Mouse (Mus musculus): Measurements from ENCODE around the gene Gdf7. TPM values are rescaled to one million over a fixed set of nuclear protein-coding genes. Genes with fewer than 3 reads are reported as not detected.

Gdf7 gene
- total and polyA plus RNA-seq, 3 experiments: not detected

DNA sequence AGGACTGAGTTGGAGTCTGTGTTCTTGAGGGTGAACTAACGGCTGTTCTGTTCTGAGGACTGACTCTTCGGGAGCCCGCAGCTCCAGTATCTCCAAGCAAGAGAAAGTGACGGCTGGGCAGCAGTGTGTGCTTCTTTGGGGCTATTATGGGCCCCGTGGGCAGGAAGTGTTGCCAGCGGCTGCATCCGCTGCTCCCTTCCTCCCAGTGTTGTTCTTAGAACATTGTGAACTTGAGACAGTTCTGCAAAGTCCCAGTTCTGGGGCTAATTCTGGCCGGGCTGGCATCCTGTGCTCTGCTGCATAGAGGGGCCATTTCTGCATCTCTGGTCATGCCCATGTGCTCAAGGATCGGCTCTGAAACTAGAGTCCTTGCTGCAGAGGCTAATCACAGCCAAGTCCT lies 43.1 kb upstream of the Gdf7 start:
- TF ChIP-seq TAL1 (conservative IDR thresholded peaks at IDR 0.05; ENCODE audit: low read depth, low read length) (no peak), GATA1 (IDR thresholded peaks at IDR 0.05; ENCODE audit: borderline replicate concordance, low read length) (no peak), CTCF (IDR thresholded peaks at IDR 0.05; ENCODE audit: low read depth, low read length) (no peak), POLR2AphosphoS5 (IDR thresholded peaks at IDR 0.05; ENCODE audit: insufficient replicate concordance, low read depth, low read length) (no peak), GATA2 (IDR thresholded peaks at IDR 0.05; ENCODE audit: borderline replicate concordance, low read depth, low read length) (no peak)
- ATAC-seq (ENCODE audit: extremely low read depth, insufficient number of reproducible peaks, low FRiP score, poor library complexity, severe bottlenecking) (no peak), DNase-seq (ENCODE audit: low spot score) (no peak)
- H3K4me3 ChIP-seq (ENCODE audit: low read depth, low read length): no peak overlapping the region
- H3K27me3 ChIP-seq (ENCODE audit: insufficient read depth, low read length): peaks cover 7% of the 10 kb centered on the region; the same call in 1 of the 2 replicates
- H3K9me3 ChIP-seq (replicated peaks): no peaks in the 10 kb centered on the region
- H3K36me3 ChIP-seq (replicated peaks): peaks cover 33% of the 10 kb centered on the region
- H3K4me1 ChIP-seq (ENCODE audit: insufficient read depth, low read depth, low read length): no peaks in the 10 kb centered on the region

DNA sequence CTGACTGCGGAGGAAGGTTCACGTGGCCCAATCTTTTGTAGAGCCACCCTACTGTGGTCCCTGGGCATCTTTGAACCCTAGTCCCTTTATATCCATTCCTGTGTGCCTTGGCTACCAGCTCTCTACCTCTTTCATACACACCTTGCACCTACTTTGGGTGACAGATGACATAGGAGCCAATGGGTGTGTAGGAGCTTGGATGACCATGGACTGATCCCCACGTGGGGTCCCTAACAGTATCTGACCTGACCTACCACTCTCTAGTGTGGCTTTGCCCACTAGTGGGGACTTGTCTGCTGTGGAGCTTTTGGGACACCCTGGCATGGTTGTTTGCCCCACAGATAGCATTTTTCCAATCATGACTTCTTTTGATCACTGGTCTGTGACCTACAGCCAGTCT lies 41.6 kb upstream of the Gdf7 start:
- DNase-seq (ENCODE audit: low spot score): no peak
- H3K27me3 ChIP-seq (ENCODE audit: insufficient read depth, low read length): peaks cover 7% of the 10 kb centered on the region; the same call in 1 of the 2 replicates
- H3K36me3 ChIP-seq (replicated peaks): peaks cover 48% of the 10 kb centered on the region
- no peaks in the 10 kb centered on the region for H3K4me1 ChIP-seq (ENCODE audit: insufficient read depth, low read depth, low read length)
- TF ChIP-seq GATA2 (IDR thresholded peaks at IDR 0.05; ENCODE audit: borderline replicate concordance, low read depth, low read length) (no peak), TAL1 (conservative IDR thresholded peaks at IDR 0.05; ENCODE audit: low read depth, low read length) (no peak), GATA1 (IDR thresholded peaks at IDR 0.05; ENCODE audit: borderline replicate concordance, low read length) (no peak), CTCF (IDR thresholded peaks at IDR 0.05; ENCODE audit: low read depth, low read length) (no peak), POLR2AphosphoS5 (IDR thresholded peaks at IDR 0.05; ENCODE audit: insufficient replicate concordance, low read depth, low read length) (no peak)
- ATAC-seq (ENCODE audit: extremely low read depth, insufficient number of reproducible peaks, low FRiP score, poor library complexity, severe bottlenecking): no peak
- H3K4me3 ChIP-seq (ENCODE audit: low read depth, low read length): no peak overlapping the region
- H3K9me3 ChIP-seq (replicated peaks): no peaks in the 10 kb centered on the region

DNA sequence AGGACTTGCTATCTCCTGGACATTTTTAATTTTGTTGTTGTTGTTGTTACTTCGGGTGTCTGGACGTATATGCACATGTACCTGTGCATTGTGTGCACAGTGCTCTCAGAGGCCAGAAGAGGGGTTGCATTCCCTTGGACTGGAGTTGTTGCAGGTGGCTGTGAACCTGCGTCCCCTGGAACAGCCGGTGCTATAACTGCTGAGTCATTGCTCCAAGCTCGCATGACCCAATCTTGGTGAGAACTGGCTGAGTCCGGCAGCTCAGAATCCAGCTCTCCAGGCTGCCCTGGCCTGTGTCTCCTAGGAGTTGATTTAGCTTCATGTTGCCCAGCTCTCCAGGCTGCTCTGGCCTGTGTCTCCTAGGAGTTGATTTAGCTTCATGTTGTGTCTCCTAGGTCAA lies 39.3 kb upstream of the Gdf7 start:
- H3K4me1 ChIP-seq (ENCODE audit: insufficient read depth, low read depth, low read length): no peaks in the 10 kb centered on the region
- ATAC-seq (ENCODE audit: extremely low read depth, insufficient number of reproducible peaks, low FRiP score, poor library complexity, severe bottlenecking) (no peak; the same call in 1 of the 2 replicates), DNase-seq (ENCODE audit: low spot score) (no peak)
- no peaks in the 10 kb centered on the region for H3K9me3 ChIP-seq (replicated peaks)
- H3K36me3 ChIP-seq (replicated peaks): peaks cover 70% of the 10 kb centered on the region
- no peaks in the 10 kb centered on the region for H3K27me3 ChIP-seq (ENCODE audit: insufficient read depth, low read length)
- no peak for TF ChIP-seq TAL1 (conservative IDR thresholded peaks at IDR 0.05; ENCODE audit: low read depth, low read length)
- TF ChIP-seq GATA1 (IDR thresholded peaks at IDR 0.05; ENCODE audit: borderline replicate concordance, low read length): no peak
- no peak for TF ChIP-seq CTCF (IDR thresholded peaks at IDR 0.05; ENCODE audit: low read depth, low read length)
- no peak for TF ChIP-seq GATA2 (IDR thresholded peaks at IDR 0.05; ENCODE audit: borderline replicate concordance, low read depth, low read length)
- no peak for TF ChIP-seq POLR2AphosphoS5 (IDR thresholded peaks at IDR 0.05; ENCODE audit: insufficient replicate concordance, low read depth, low read length)
- no peak overlapping the region for H3K4me3 ChIP-seq (ENCODE audit: low read depth, low read length)

DNA sequence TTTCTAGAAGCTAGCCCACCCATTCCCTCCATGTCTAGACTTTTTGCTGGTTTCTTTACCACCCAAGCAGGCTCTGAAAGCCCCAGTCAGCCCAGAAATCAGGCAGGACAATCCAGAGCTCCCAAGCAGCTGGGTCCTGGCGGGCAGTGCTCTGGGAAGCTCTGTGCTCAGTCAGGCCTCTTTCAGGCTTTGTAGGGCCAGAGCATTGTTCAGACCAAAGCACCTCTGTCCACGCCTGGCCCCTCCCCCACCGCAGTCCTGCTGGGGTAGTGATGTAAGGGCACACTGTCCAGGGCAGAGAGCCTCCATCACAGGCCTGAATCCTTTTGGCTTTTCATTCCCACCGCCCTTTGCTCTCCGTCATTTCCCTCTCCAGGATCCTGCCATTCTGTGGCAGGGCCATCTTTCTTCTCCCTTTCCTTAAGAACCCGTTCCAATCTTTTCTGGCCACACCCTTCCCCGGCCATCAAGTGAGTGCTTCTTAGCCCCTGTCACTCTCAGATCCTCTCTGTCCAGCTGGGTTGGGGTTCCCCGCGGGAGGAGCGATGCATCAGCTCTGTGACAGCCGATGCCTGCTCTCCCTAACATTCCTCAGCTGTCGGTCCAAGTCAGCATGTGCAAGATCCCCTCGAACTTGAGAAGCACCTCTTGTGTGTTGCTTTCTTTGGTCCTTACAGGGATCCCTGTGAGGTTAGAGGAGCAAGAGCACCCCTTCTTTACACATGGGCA lies 38.0 kb upstream of the Gdf7 start:
- ATAC-seq (ENCODE audit: extremely low read depth, insufficient number of reproducible peaks, low FRiP score, poor library complexity, severe bottlenecking): no peak
- Histone ChIP-seq H3K9me3 (replicated peaks) (no peaks in the 10 kb centered on the region), H3K36me3 (replicated peaks) (peaks cover 82% of the 10 kb centered on the region), H3K4me1 (ENCODE audit: insufficient read depth, low read depth, low read length) (no peaks in the 10 kb centered on the region), H3K4me3 (ENCODE audit: low read depth, low read length) (no peak overlapping the region), H3K27me3 (ENCODE audit: insufficient read depth, low read length) (no peaks in the 10 kb centered on the region)
- TF ChIP-seq CTCF (IDR thresholded peaks at IDR 0.05; ENCODE audit: low read depth, low read length) (no peak), GATA1 (IDR thresholded peaks at IDR 0.05; ENCODE audit: borderline replicate concordance, low read length) (no peak)
- no peak for DNase-seq (ENCODE audit: low spot score)

DNA sequence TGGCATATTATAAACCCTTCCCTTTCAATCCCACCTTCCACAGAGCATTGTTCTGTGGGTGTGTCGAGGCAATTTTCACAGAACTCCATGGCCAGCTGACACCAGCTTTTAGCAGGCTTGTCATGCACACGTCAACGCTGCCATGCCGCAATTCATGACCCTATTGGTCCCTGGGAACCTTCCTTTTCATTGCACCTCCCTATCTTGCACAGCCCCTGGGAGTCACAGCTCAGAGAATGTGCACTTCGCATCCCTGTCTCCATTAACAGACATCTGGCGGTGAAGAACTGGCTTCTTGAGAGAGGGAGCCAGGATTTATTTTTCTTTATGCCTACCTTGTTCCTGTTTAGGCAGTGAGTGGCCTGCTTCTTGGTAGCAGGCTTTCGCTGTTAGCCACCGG lies 37.2 kb upstream of the Gdf7 start:
- H3K36me3 ChIP-seq (replicated peaks): peaks cover 90% of the 10 kb centered on the region
- no peaks in the 10 kb centered on the region for H3K4me1 ChIP-seq (ENCODE audit: insufficient read depth, low read depth, low read length)
- H3K27me3 ChIP-seq (ENCODE audit: insufficient read depth, low read length): no peaks in the 10 kb centered on the region
- no peak overlapping the region for H3K4me3 ChIP-seq (ENCODE audit: low read depth, low read length)
- no peaks in the 10 kb centered on the region for H3K9me3 ChIP-seq (replicated peaks)
- ATAC-seq (ENCODE audit: extremely low read depth, insufficient number of reproducible peaks, low FRiP score, poor library complexity, severe bottlenecking) (no peak), DNase-seq (ENCODE audit: low spot score) (no peak)
- TF ChIP-seq POLR2AphosphoS5 (IDR thresholded peaks at IDR 0.05; ENCODE audit: insufficient replicate concordance, low read depth, low read length): no peak
- TF ChIP-seq TAL1 (conservative IDR thresholded peaks at IDR 0.05; ENCODE audit: low read depth, low read length): no peak
- TF ChIP-seq GATA1 (IDR thresholded peaks at IDR 0.05; ENCODE audit: borderline replicate concordance, low read length): no peak
- TF ChIP-seq CTCF (IDR thresholded peaks at IDR 0.05; ENCODE audit: low read depth, low read length): no peak
- TF ChIP-seq GATA2 (IDR thresholded peaks at IDR 0.05; ENCODE audit: borderline replicate concordance, low read depth, low read length): no peak

DNA sequence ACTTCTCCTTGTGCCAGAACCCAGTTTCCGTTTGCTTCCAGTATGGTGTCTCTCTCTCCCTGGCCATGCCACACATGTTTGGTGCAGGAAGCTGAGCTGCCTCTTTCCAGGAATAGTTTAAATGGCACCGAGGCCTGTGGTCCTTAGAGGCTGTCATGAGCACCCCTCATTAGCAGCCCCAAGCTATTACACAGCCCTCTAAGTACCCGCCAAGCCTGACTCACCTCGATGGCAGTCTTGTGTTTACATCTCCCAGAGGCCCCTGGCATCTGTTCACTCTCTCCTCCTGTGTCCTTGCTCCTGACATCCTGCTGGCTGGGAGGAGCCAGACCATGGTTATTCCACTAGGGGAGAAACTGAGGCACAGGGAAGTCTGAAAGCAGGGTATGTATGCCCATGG lies 36.7 kb upstream of the Gdf7 start:
- H3K4me3 ChIP-seq (ENCODE audit: low read depth, low read length): no peak overlapping the region
- no peak for TF ChIP-seq TAL1 (conservative IDR thresholded peaks at IDR 0.05; ENCODE audit: low read depth, low read length)
- TF ChIP-seq GATA2 (IDR thresholded peaks at IDR 0.05; ENCODE audit: borderline replicate concordance, low read depth, low read length): no peak
- no peak for TF ChIP-seq POLR2AphosphoS5 (IDR thresholded peaks at IDR 0.05; ENCODE audit: insufficient replicate concordance, low read depth, low read length)
- no peak for TF ChIP-seq CTCF (IDR thresholded peaks at IDR 0.05; ENCODE audit: low read depth, low read length)
- no peak for TF ChIP-seq GATA1 (IDR thresholded peaks at IDR 0.05; ENCODE audit: borderline replicate concordance, low read length)
- ATAC-seq (ENCODE audit: extremely low read depth, insufficient number of reproducible peaks, low FRiP score, poor library complexity, severe bottlenecking): no peak
- H3K4me1 ChIP-seq (ENCODE audit: insufficient read depth, low read depth, low read length): no peaks in the 10 kb centered on the region
- no peaks in the 10 kb centered on the region for H3K27me3 ChIP-seq (ENCODE audit: insufficient read depth, low read length)
- peaks cover 94% of the 10 kb centered on the region for H3K36me3 ChIP-seq (replicated peaks)
- no peaks in the 10 kb centered on the region for H3K9me3 ChIP-seq (replicated peaks)
- no peak for DNase-seq (ENCODE audit: low spot score)
